Mouse (Mus musculus) CH12.LX (cell line): Measurements from ENCODE around the gene Slc26a3. TPM values are rescaled to one million over a fixed set of nuclear protein-coding genes. Genes with fewer than 3 reads are reported as not detected.

Source experiments
- DNase-seq: peaks from one replicate; pipeline ENCODE4 v3.0.0-alpha.2; 2013; ENCODE audit errors: extremely low read depth
- H3K27ac ChIP-seq: 2 replicates; pipeline ENCODE4 v1.5.1; 2012; ENCODE audit warnings: low read depth, mild to moderate bottlenecking, control low read depth, moderate library complexity; ENCODE audit not compliant: insufficient read depth
- H3K27me3 ChIP-seq: replicated peaks from 2 replicates; pipeline ENCODE3; 2012; ENCODE audit warnings: inconsistent platforms
- H3K36me3 ChIP-seq, 2 experiments: replicated peaks in 1 of 2; 2 replicates each; pipeline versions ENCODE3 to v1.6.1; 2012; ENCODE audit warnings: inconsistent platforms in 1 of 2, low read length in 1 of 2, mild to moderate bottlenecking in 1 of 2, mixed read lengths in 1 of 2, moderate library complexity in 1 of 2; ENCODE audit not compliant: control insufficient read depth in 1 of 2, insufficient read depth in 1 of 2
- H3K4me1 ChIP-seq, 2 experiments: 2 replicates each; pipeline ENCODE4 v1.6.1; 2012; ENCODE audit warnings: inconsistent platforms in 1 of 2, moderate library complexity in 1 of 2; ENCODE audit not compliant: insufficient read depth in 2 of 2, control insufficient read depth in 1 of 2
- H3K4me2 ChIP-seq: 2 replicates; pipeline ENCODE4 v1.6.1; 2012; ENCODE audit warnings: low read depth, mild to moderate bottlenecking, control low read depth; ENCODE audit not compliant: poor library complexity, insufficient read depth, severe bottlenecking
- H3K4me3 ChIP-seq, 3 experiments: fragments of 150-350 bp in 1 of 3; sonication (generic) in 1 of 3; replicated peaks in 1 of 3; 2 replicates each; pipeline versions ENCODE3 to v1.5.1; 2011 to 2012; ENCODE audit warnings: low read depth in 2 of 3, low read length in 2 of 3, mild to moderate bottlenecking in 2 of 3, moderate library complexity in 2 of 3, control low read depth in 1 of 3, improper control_type of control experiment in 1 of 3, inconsistent platforms in 1 of 3, mixed read lengths in 1 of 3; ENCODE audit not compliant: poor library complexity in 1 of 3
- H3K79me2 ChIP-seq: replicated peaks from 2 replicates; pipeline ENCODE4 v1.6.1; 2012; ENCODE audit warnings: mild to moderate bottlenecking, moderate library complexity; ENCODE audit not compliant: control insufficient read depth, poor library complexity, insufficient read depth, severe bottlenecking; ENCODE audit errors: extremely low read depth
- H3K9ac ChIP-seq: 2 replicates; pipeline ENCODE4 v1.6.1; 2012; ENCODE audit warnings: low read depth, mild to moderate bottlenecking, control low read depth, moderate library complexity; ENCODE audit not compliant: insufficient read depth
- H3K9me3 ChIP-seq: replicated peaks from 2 replicates; pipeline ENCODE3; 2012; ENCODE audit warnings: low read length, inconsistent platforms, mixed read lengths
- BHLHE40 ChIP-seq: IDR thresholded peaks from 2 replicates; pipeline ENCODE4 v1.6.1; 2011; ENCODE audit warnings: mild to moderate bottlenecking, low read depth, low read length, improper control_type of control experiment
- CHD1 ChIP-seq: IDR thresholded peaks from 2 replicates; pipeline ENCODE4 v1.6.1; 2012; ENCODE audit warnings: low read depth, low read length, improper control_type of control experiment, inconsistent platforms
- CHD2 ChIP-seq: IDR thresholded peaks from 2 replicates; pipeline ENCODE4 v1.6.1; 2011; ENCODE audit warnings: low read length, improper control_type of control experiment
- CTCF ChIP-seq, 2 experiments: IDR thresholded peaks in 1 of 2; conservative IDR thresholded peaks in 1 of 2; 2 replicates each; pipeline ENCODE4 v1.5.1; 2011 to 2012; ENCODE audit warnings: low read depth in 2 of 2, low read length in 2 of 2, improper control_type of control experiment in 1 of 2, inconsistent platforms in 1 of 2, mild to moderate bottlenecking in 1 of 2, moderate library complexity in 1 of 2
- HCFC1 ChIP-seq: IDR thresholded peaks from 2 replicates; pipeline ENCODE4 v1.6.1; 2012; ENCODE audit warnings: low read depth, mild to moderate bottlenecking, inconsistent platforms, low read length, improper control_type of control experiment
- JUN ChIP-seq: IDR thresholded peaks from 2 replicates; pipeline ENCODE4 v1.6.1; 2011; ENCODE audit warnings: low read depth, mild to moderate bottlenecking, low read length, improper control_type of control experiment, moderate library complexity; ENCODE audit not compliant: insufficient read depth
- MAFK ChIP-seq: IDR thresholded peaks from 2 replicates; pipeline ENCODE4 v1.6.1; 2011; ENCODE audit warnings: low read length, improper control_type of control experiment; ENCODE audit not compliant: insufficient replicate concordance
- MEF2A ChIP-seq: IDR thresholded peaks from 2 replicates; pipeline ENCODE4 v1.6.1; 2014; ENCODE audit warnings: low read depth, mild to moderate bottlenecking, inconsistent platforms, low read length, improper control_type of control experiment, borderline replicate concordance
- NRF1 ChIP-seq: IDR thresholded peaks from 2 replicates; pipeline ENCODE4 v1.6.1; 2014; ENCODE audit warnings: low read depth, mild to moderate bottlenecking, inconsistent platforms, low read length, improper control_type of control experiment, moderate library complexity
- PAX5 ChIP-seq: IDR thresholded peaks from 2 replicates; pipeline ENCODE4 v1.6.1; 2012; ENCODE audit warnings: low read length, inconsistent platforms, mixed read lengths
- POLR2AphosphoS2 ChIP-seq: IDR thresholded peaks from 2 replicates; pipeline ENCODE4 v1.6.1; 2011; ENCODE audit warnings: low read depth, low read length, improper control_type of control experiment
- RAD21 ChIP-seq: IDR thresholded peaks from 2 replicates; pipeline ENCODE4 v1.6.1; 2011; ENCODE audit warnings: low read depth, mild to moderate bottlenecking, low read length, improper control_type of control experiment, moderate library complexity
- RCOR1 ChIP-seq: conservative IDR thresholded peaks from 2 replicates; pipeline ENCODE4 v1.6.1; 2012; ENCODE audit warnings: low read depth, mild to moderate bottlenecking, inconsistent platforms, low read length, improper control_type of control experiment
- SMC3 ChIP-seq: IDR thresholded peaks from 2 replicates; pipeline ENCODE4 v1.6.1; 2011; ENCODE audit warnings: low read depth, low read length, improper control_type of control experiment
- USF1 ChIP-seq: IDR thresholded peaks from 2 replicates; pipeline ENCODE4 v1.6.1; 2014; ENCODE audit warnings: low read depth, mild to moderate bottlenecking, inconsistent platforms, low read length, improper control_type of control experiment
- USF2 ChIP-seq: conservative IDR thresholded peaks from 2 replicates; pipeline ENCODE4 v1.6.1; 2011; ENCODE audit warnings: low read depth, low read length, improper control_type of control experiment
- ZC3H11A ChIP-seq: IDR thresholded peaks from 2 replicates; pipeline ENCODE4 v1.6.1; 2012; ENCODE audit warnings: low read depth, mild to moderate bottlenecking, inconsistent platforms, low read length, improper control_type of control experiment
- ZMIZ1 ChIP-seq: IDR thresholded peaks from 2 replicates; pipeline ENCODE4 v1.6.1; 2012; ENCODE audit warnings: low read depth, mild to moderate bottlenecking, inconsistent platforms, low read length, improper control_type of control experiment
- ZNF384 ChIP-seq: IDR thresholded peaks from 2 replicates; pipeline ENCODE4 v1.6.1; 2012; ENCODE audit warnings: low read depth, low read length, improper control_type of control experiment, inconsistent platforms
- dilution Hi-C: fragments of 300-500 bp; cut with MboI; formaldehyde crosslinking; loops from 2 replicates; pipeline ENCODE4 v1.14.3; 2020; ENCODE audit warnings: low sequenced_read_pairs; ENCODE audit not compliant: extremely low pct_unique_long_range_greater_than_20kb, extremely low pct_ligation_motif_present
- in situ Hi-C: fragments of 300-500 bp; cut with MboI; formaldehyde crosslinking; loops from 3 replicates; pipeline ENCODE4 v1.14.3; 2019; ENCODE audit warnings: low sequenced_read_pairs, low pct_ligation_motif_present, low pct_unique_long_range_greater_than_20kb, mixed read lengths
- polyA plus RNA-seq: library from polyadenylated mRNA; unstranded; fragments of >175 nt; gene quantifications from 2 replicates; pipeline ENCODE4 v1.2.1, GENCODE M21; 2012; ENCODE audit warnings: low read depth; ENCODE audit not compliant: insufficient read length
- total RNA-seq, 2 experiments: library from RNA; depleted of rRNA; stranded (reverse); fragments of 300-350 nt in 1 of 2; fragments of >200 nt in 1 of 2; gene quantifications; 2 replicates each; pipeline ENCODE4 v1.2.3; 2012 to 2014

The Slc26a3 gene
- total and polyA plus RNA-seq, 3 experiments = not detected

DNA sequence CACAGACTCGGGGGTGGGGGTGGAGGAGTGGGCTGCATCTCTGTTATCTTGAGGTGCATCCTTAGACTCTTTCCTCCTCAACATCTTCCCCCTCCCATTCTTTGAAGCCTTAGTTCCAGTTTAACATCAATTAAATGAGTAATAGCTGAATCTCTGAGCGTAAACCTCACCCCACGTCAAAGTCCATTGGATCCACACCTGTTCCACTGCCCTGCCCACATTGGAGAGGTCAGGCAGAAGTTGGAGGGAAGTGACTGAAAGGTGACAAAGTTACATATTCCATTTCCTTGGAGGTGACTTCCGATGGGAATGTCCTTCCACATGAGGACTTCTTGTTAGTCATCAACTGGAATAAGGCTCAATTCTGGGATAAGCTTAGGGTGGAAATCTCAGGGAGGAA lies 7.0 kb downstream of the Slc26a3 start:
- no peak for DNase-seq
- no peak overlapping the region for H3K4me2 ChIP-seq
- no peak overlapping the region for H3K9ac ChIP-seq
- TF ChIP-seq POLR2AphosphoS2 = no peak
- no peak for TF ChIP-seq MEF2A
- TF ChIP-seq MAFK = no peak
- TF ChIP-seq RAD21 = no peak
- TF ChIP-seq BHLHE40 = no peak
- TF ChIP-seq PAX5 = no peak
- TF ChIP-seq HCFC1 = no peak
- no peak for TF ChIP-seq RCOR1
- no peak for TF ChIP-seq CHD1
- no peak for TF ChIP-seq CHD2
- no peak for TF ChIP-seq ZMIZ1
- no peak for TF ChIP-seq ZNF384
- no peak for TF ChIP-seq ZC3H11A
- TF ChIP-seq CTCF (conservative IDR thresholded peaks at IDR 0.05 in 1 of 2, IDR thresholded peaks at IDR 0.05 in 1 of 2; ENCODE audit: low read depth in 2 of 2, low read length in 2 of 2) = no peak
- TF ChIP-seq USF2 = no peak
- no peak for TF ChIP-seq SMC3
- no peak for TF ChIP-seq NRF1
- TF ChIP-seq USF1 = no peak
- no peak for TF ChIP-seq JUN
- no peaks in the 10 kb centered on the region for H3K9me3 ChIP-seq
- in situ Hi-C loops (no loop called here), dilution Hi-C loops (no loop called here)
- H3K79me2 ChIP-seq = no peaks in the 10 kb centered on the region
- H3K27ac ChIP-seq = no peak overlapping the region
- no peaks in the 10 kb centered on the region for H3K27me3 ChIP-seq
- no peak overlapping the region for H3K4me3 ChIP-seq
- H3K4me1 ChIP-seq = no peaks in the 10 kb centered on the region
- no peaks in the 10 kb centered on the region for H3K36me3 ChIP-seq

DNA sequence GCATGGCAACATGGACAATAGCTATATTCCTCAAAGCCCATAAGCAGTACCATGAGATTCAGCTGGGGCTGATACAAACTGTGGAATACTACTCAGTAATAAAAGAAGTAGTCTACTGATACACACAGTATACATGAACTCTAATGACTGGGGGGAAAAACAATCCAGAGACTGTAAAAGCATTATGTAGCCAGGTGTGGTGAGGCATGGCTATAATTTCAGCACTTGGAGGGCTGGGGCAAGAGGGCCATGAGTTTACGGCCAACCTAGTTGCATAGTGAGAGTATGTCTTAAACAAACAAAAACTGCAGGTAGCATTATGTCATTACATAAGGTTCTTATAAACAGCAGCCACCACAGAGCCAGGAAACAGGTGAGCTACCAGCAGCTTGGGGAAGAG lies 10.2 kb downstream of the Slc26a3 start:
- H3K4me1 ChIP-seq = no peaks in the 10 kb centered on the region
- no peaks in the 10 kb centered on the region for H3K79me2 ChIP-seq
- in situ Hi-C loops (no loop called here), dilution Hi-C loops (no loop called here)
- TF ChIP-seq MEF2A (no peak), USF2 (no peak), JUN (no peak), PAX5 (no peak), MAFK (no peak)
- H3K4me2 ChIP-seq = no peak overlapping the region
- no peak overlapping the region for H3K4me3 ChIP-seq
- no peak for DNase-seq
- H3K27me3 ChIP-seq = no peaks in the 10 kb centered on the region
- no peaks in the 10 kb centered on the region for H3K36me3 ChIP-seq
- H3K9me3 ChIP-seq = no peaks in the 10 kb centered on the region
- H3K9ac ChIP-seq = no peak overlapping the region
- no peak overlapping the region for H3K27ac ChIP-seq
